Mouse (Mus musculus): Measurements from ENCODE around the gene Twistnb. TPM values are rescaled to one million over a fixed set of nuclear protein-coding genes. Genes with fewer than 3 reads are reported as not detected.
A peak's percentile ranks its signal among the peaks of the same experiment; 100 is the strongest.

Gene Twistnb
- 22.3 and 42.2 TPM in 2 replicates for polyA plus RNA-seq (2012; rRNA removed)

GRCm38 (mm10) chr12:33429387-33430160 lies at the start of gene Twistnb:
Twistnb (plus strand) TSS chr12:33429635.
- TF ChIP-seq POLR2A (IDR thresholded peaks at IDR 0.05; ENCODE audit: borderline replicate concordance, extremely low read depth, low read depth, low read length): peak; percentile 59; the same call in 1 of the 2 replicates
- TF ChIP-seq CTCF (IDR thresholded peaks at IDR 0.05; ENCODE audit: insufficient read depth, low read length): peak; percentile 50
- H3K4me3 ChIP-seq (replicated peaks; ENCODE audit: extremely low read depth, low read depth, low read length): peak within 1 kb of the TSS; percentile 78
- WGBS: under 1% methylated on average over 66 of the region's 66 CpGs
- H3K4me1 ChIP-seq (ENCODE audit: control insufficient read depth, insufficient read depth, low read length): no peaks in the 10 kb centered on the region; the same call in none of the 2 replicates
- DNase-seq: peak; percentile 96

GRCm38 (mm10) chr12:33388842-33389241 lies 40.6 kb upstream of the Twistnb start:
- TF ChIP-seq CTCF (IDR thresholded peaks at IDR 0.05; ENCODE audit: insufficient read depth, low read length) (peak; percentile 95), POLR2A (IDR thresholded peaks at IDR 0.05; ENCODE audit: borderline replicate concordance, extremely low read depth, low read depth, low read length) (no peak)
- no peak overlapping the region for H3K4me3 ChIP-seq (replicated peaks; ENCODE audit: extremely low read depth, low read depth, low read length)
- no peaks in the 10 kb centered on the region for H3K4me1 ChIP-seq (ENCODE audit: control insufficient read depth, insufficient read depth, low read length)
- 12% methylated on average over 5 of the region's 5 CpGs for WGBS
- peak; percentile 50 for DNase-seq

DNA sequence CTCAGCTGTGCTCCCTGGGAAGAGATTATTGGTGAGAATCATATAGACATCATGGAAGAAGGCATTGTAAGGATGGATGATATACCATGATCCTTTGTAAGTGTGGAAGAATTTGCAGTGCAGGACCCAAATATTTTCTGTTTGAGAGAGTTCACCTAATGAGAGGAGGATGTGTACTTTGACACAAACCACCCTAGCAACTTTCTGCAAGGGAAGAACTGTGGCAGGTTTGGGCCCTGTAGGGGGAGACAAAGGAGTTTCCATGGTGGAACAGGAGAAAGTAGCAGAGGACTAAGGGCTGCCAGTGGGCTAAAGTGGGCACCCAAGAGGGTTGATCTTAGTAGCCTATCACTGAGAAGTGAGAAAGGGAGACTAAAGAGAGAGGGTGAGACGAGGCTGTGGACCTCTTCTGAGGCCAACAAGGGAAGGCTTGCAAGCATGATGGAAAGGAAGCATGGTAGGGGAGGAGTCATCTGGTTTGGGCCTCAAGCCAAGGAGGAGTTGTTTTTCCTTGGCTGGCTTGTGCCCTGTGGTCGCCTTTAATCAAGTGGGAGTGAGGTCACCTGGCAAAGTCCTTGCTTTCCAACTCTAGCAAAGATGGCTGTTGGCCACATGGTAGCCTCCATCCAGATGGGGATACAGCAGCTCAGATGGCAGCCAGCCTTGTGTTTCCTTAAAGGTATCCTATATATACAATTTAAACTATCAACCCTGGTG lies 38.4 kb upstream of the Twistnb start:
- no peak for TF ChIP-seq CTCF (IDR thresholded peaks at IDR 0.05; ENCODE audit: insufficient read depth, low read length)
- no peak for TF ChIP-seq POLR2A (IDR thresholded peaks at IDR 0.05; ENCODE audit: borderline replicate concordance, extremely low read depth, low read depth, low read length)
- no peak for DNase-seq
- WGBS: 24% methylated on average over 2 of the region's 2 CpGs
- Histone ChIP-seq H3K4me3 (replicated peaks; ENCODE audit: extremely low read depth, low read depth, low read length) (no peak overlapping the region), H3K4me1 (ENCODE audit: control insufficient read depth, insufficient read depth, low read length) (peaks cover 2% of the 10 kb centered on the region; the same call in 1 of the 2 replicates)

GRCm38 (mm10) chr12:33394804-33395623 lies 34.4 kb upstream of the Twistnb start, which contains the start of gene Efcab10:
Efcab10 (plus strand) TSS chr12:33394854.
- Histone ChIP-seq H3K4me1 (ENCODE audit: control insufficient read depth, insufficient read depth, low read length) (peaks cover 2% of the 10 kb centered on the region; the same call in 1 of the 2 replicates), H3K4me3 (replicated peaks; ENCODE audit: extremely low read depth, low read depth, low read length) (no peak within 1 kb of the TSS)
- WGBS: 21% methylated on average over 24 of the region's 24 CpGs
- no peak for DNase-seq
- TF ChIP-seq POLR2A (IDR thresholded peaks at IDR 0.05; ENCODE audit: borderline replicate concordance, extremely low read depth, low read depth, low read length) (no peak), CTCF (IDR thresholded peaks at IDR 0.05; ENCODE audit: insufficient read depth, low read length) (no peak)

GRCm38 (mm10) chr12:33403265-33403693 lies 26.2 kb upstream of the Twistnb start:
- DNase-seq: no peak
- H3K4me1 ChIP-seq (ENCODE audit: control insufficient read depth, insufficient read depth, low read length): peaks cover 2% of the 10 kb centered on the region; the same call in 1 of the 2 replicates
- 15% methylated on average over 7 of the region's 7 CpGs for WGBS
- H3K4me3 ChIP-seq (replicated peaks; ENCODE audit: extremely low read depth, low read depth, low read length): no peak overlapping the region
- TF ChIP-seq CTCF (IDR thresholded peaks at IDR 0.05; ENCODE audit: insufficient read depth, low read length): no peak
- no peak for TF ChIP-seq POLR2A (IDR thresholded peaks at IDR 0.05; ENCODE audit: borderline replicate concordance, extremely low read depth, low read depth, low read length)

- DNase-seq: no peak
- TF ChIP-seq POLR2A (IDR thresholded peaks at IDR 0.05; ENCODE audit: borderline replicate concordance, extremely low read depth, low read depth, low read length) (no peak), CTCF (IDR thresholded peaks at IDR 0.05; ENCODE audit: insufficient read depth, low read length) (no peak)
- Histone ChIP-seq H3K4me1 (ENCODE audit: control insufficient read depth, insufficient read depth, low read length) (peaks cover 2% of the 10 kb centered on the region; the same call in 1 of the 2 replicates), H3K4me3 (replicated peaks; ENCODE audit: extremely low read depth, low read depth, low read length) (no peak overlapping the region)
- 58% methylated on average over 5 of the region's 5 CpGs for WGBS
Measured at GRCm38 (mm10) chr12:33404996-33405395, 24.4 kb upstream of the Twistnb start.

GRCm38 (mm10) chr12:33405398-33406026 lies 23.9 kb upstream of the Twistnb start:
- WGBS: 26% methylated on average over 6 of the region's 6 CpGs
- peaks cover 2% of the 10 kb centered on the region; the same call in 1 of the 2 replicates for H3K4me1 ChIP-seq (ENCODE audit: control insufficient read depth, insufficient read depth, low read length)
- DNase-seq: no peak
- TF ChIP-seq CTCF (IDR thresholded peaks at IDR 0.05; ENCODE audit: insufficient read depth, low read length) (no peak), POLR2A (IDR thresholded peaks at IDR 0.05; ENCODE audit: borderline replicate concordance, extremely low read depth, low read depth, low read length) (no peak)
- H3K4me3 ChIP-seq (replicated peaks; ENCODE audit: extremely low read depth, low read depth, low read length): no peak overlapping the region

DNA sequence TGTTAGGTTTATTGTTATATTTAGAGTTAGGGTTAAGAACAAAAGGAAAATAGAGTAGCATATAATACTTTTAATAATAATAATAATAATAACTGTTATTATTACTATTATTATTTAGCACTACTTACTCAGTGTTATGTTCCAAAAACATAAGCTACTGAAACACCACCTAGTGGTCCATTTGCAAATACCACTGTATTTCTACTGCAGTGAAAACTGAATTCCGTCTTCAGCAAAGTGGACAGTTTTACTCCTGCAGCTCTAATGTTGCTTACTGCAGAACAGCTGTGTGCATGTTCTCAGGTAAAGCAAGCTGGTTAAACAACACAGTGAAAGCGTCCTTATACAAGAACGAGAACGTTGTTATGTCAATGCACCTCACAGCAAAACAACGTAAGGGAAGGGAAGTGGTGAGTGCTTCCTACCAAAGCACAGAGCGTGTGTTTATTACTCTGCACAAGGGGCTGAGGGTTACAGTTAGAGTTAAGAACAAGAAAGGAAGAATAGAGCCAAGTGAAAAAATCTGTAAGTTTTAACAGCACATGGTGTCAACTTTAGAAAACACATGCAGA lies 17.8 kb upstream of the Twistnb start:
- TF ChIP-seq CTCF (IDR thresholded peaks at IDR 0.05; ENCODE audit: insufficient read depth, low read length) (no peak), POLR2A (IDR thresholded peaks at IDR 0.05; ENCODE audit: borderline replicate concordance, extremely low read depth, low read depth, low read length) (no peak)
- no peak overlapping the region for H3K4me3 ChIP-seq (replicated peaks; ENCODE audit: extremely low read depth, low read depth, low read length)
- H3K4me1 ChIP-seq (ENCODE audit: control insufficient read depth, insufficient read depth, low read length): no peaks in the 10 kb centered on the region
- DNase-seq: no peak
- 39% methylated on average over 6 of the region's 6 CpGs for WGBS
